Mouse (Mus musculus): ENCODE data around the gene Brap. TPM values are rescaled to one million over a fixed set of nuclear protein-coding genes. Genes with fewer than 3 reads are reported as not detected.

Brap gene
- polyA plus RNA-seq, 1 experiment from 2014 or later = 44.6 TPM

- H3K36me3 ChIP-seq = no peaks in the 10 kb centered on the region
- peaks cover 20% of the 10 kb centered on the region for H3K4me1 ChIP-seq (replicated peaks)
- no peak overlapping the region for H3K27ac ChIP-seq (replicated peaks)
- no peaks in the 10 kb centered on the region for H3K27me3 ChIP-seq
- no peak for ATAC-seq (ENCODE audit: low FRiP score, low read depth)
- H3K4me2 ChIP-seq = no peak overlapping the region
- WGBS = 81% methylated on average over 3 of the region's 3 CpGs
- H3K9ac ChIP-seq = no peak overlapping the region
- no peaks in the 10 kb centered on the region for H3K9me3 ChIP-seq
- H3K4me3 ChIP-seq = no peak overlapping the region
Measured at GRCm38 (mm10) chr5:121721841-121722240, 61.5 kb downstream of the Brap start.

- no peak overlapping the region for H3K4me2 ChIP-seq
- H3K27ac ChIP-seq (replicated peaks) = no peak overlapping the region
- no peaks in the 10 kb centered on the region for H3K9me3 ChIP-seq
- H3K9ac ChIP-seq = no peak overlapping the region
- H3K27me3 ChIP-seq = no peaks in the 10 kb centered on the region
- no peak for ATAC-seq (ENCODE audit: low FRiP score, low read depth)
- peaks cover 8% of the 10 kb centered on the region for H3K4me1 ChIP-seq (replicated peaks)
- H3K36me3 ChIP-seq = no peaks in the 10 kb centered on the region
- WGBS = 86% methylated on average over 1 of the region's 1 CpGs
- no peak overlapping the region for H3K4me3 ChIP-seq
Measured at GRCm38 (mm10) chr5:121724678-121725077, 64.3 kb downstream of the Brap start.

- H3K4me3 ChIP-seq = no peak overlapping the region
- H3K9ac ChIP-seq = no peak overlapping the region
- no peaks in the 10 kb centered on the region for H3K9me3 ChIP-seq
- no peak overlapping the region for H3K27ac ChIP-seq (replicated peaks)
- ATAC-seq (ENCODE audit: low FRiP score, low read depth) = no peak
- H3K4me2 ChIP-seq = no peak overlapping the region
- no peaks in the 10 kb centered on the region for H3K27me3 ChIP-seq
- no peaks in the 10 kb centered on the region; the same call in 1 of the 2 replicates for H3K36me3 ChIP-seq
- WGBS = 100% methylated on average over 2 of the region's 2 CpGs
- no peaks in the 10 kb centered on the region for H3K4me1 ChIP-seq (replicated peaks)
Measured at GRCm38 (mm10) chr5:121730057-121730456, 69.7 kb downstream of the Brap start.

GRCm38 (mm10) chr5:121736641-121737040 lies 76.3 kb downstream of the Brap start:
- Histone ChIP-seq H3K9ac (no peak overlapping the region), H3K27ac (replicated peaks) (no peak overlapping the region), H3K4me2 (no peak overlapping the region), H3K36me3 (no peaks in the 10 kb centered on the region; the same call in 1 of the 2 replicates), H3K27me3 (no peaks in the 10 kb centered on the region), H3K4me1 (replicated peaks) (no peaks in the 10 kb centered on the region), H3K9me3 (no peaks in the 10 kb centered on the region), H3K4me3 (no peak overlapping the region)
- ATAC-seq (ENCODE audit: low FRiP score, low read depth) = no peak
- WGBS = 94% methylated on average over 3 of the region's 3 CpGs

Other genes with a start within 250 kb of the Brap start
- 2.0 and 2.6 TPM in 2 replicates for gene Tmem116, start 208.7 kb upstream of the Brap start, polyA plus RNA-seq (2015; fragmentation: Nextera tagmentation; extraction: Ambion mirVana)
- gene Erp29, start 208.1 kb upstream of the Brap start, polyA plus RNA-seq (2015; fragmentation: Nextera tagmentation; extraction: Ambion mirVana) = 187 and 189 TPM in 2 replicates
- gene Adam1b, start 157.1 kb upstream of the Brap start, polyA plus RNA-seq (2015; fragmentation: Nextera tagmentation; extraction: Ambion mirVana) = 0.10 and 0.14 TPM in 2 replicates
- 3.8 and 3.9 TPM in 2 replicates for gene Adam1a, start 115.1 kb upstream of the Brap start, polyA plus RNA-seq (2015; fragmentation: Nextera tagmentation; extraction: Ambion mirVana)
- gene Gm42878, start 115.1 kb upstream of the Brap start, polyA plus RNA-seq (2015; fragmentation: Nextera tagmentation; extraction: Ambion mirVana) = not detected in 2 replicates
- gene Mapkapk5, start 114.7 kb upstream of the Brap start, polyA plus RNA-seq (2015; fragmentation: Nextera tagmentation; extraction: Ambion mirVana) = 62.5 and 68.3 TPM in 2 replicates
- 127 and 137 TPM in 2 replicates for gene Aldh2, start 66.7 kb upstream of the Brap start, polyA plus RNA-seq (2015; fragmentation: Nextera tagmentation; extraction: Ambion mirVana)
- 1.3 and 1.6 TPM in 2 replicates for gene Acad12, start 41.6 kb upstream of the Brap start, polyA plus RNA-seq (2015; fragmentation: Nextera tagmentation; extraction: Ambion mirVana)
- gene Acad10, start within 50 bp of the Brap start, polyA plus RNA-seq (2015; fragmentation: Nextera tagmentation; extraction: Ambion mirVana) = 1.5 and 1.6 TPM in 2 replicates
- 92.6 and 111 TPM in 2 replicates for gene Atxn2, start 50.8 kb downstream of the Brap start, polyA plus RNA-seq (2015; fragmentation: Nextera tagmentation; extraction: Ambion mirVana)
- 8.0 TPM in 2 replicates for gene Sh2b3, start 177.1 kb downstream of the Brap start, polyA plus RNA-seq (2015; fragmentation: Nextera tagmentation; extraction: Ambion mirVana)
- 40.3 and 42.0 TPM in 2 replicates for gene Pheta1, start 188.4 kb downstream of the Brap start, polyA plus RNA-seq (2015; fragmentation: Nextera tagmentation; extraction: Ambion mirVana)